Mouse (Mus musculus) spleen, adult 2 months (tissue): ENCODE results near the gene Zp3. TPM values are rescaled to one million over a fixed set of nuclear protein-coding genes. Genes with fewer than 3 reads are reported as not detected.

Source experiments
- DNase-seq, 2 experiments: peaks; one replicate each; pipeline versions ENCODE4 v3.0.0 to v3.0.0-alpha.2; 2012 to 2021; ENCODE audit warnings: low spot score in 2 of 2, low read depth in 1 of 2
- H3K27ac ChIP-seq: fragments of 200-500 bp; 2 replicates; pipeline ENCODE4 v1.5.1; 2012; ENCODE audit warnings: low read length, inconsistent platforms; ENCODE audit not compliant: insufficient read depth
- H3K27me3 ChIP-seq: fragments of 200-500 bp; 2 replicates; pipeline ENCODE4 v1.6.1; 2012; ENCODE audit warnings: mild to moderate bottlenecking, moderate library complexity, low read length, inconsistent platforms; ENCODE audit not compliant: control insufficient read depth, insufficient read depth
- H3K36me3 ChIP-seq: fragments of 200-500 bp; 2 replicates; pipeline ENCODE4 v1.6.1; 2012; ENCODE audit warnings: mild to moderate bottlenecking, low read length, inconsistent platforms; ENCODE audit not compliant: control insufficient read depth, insufficient read depth
- H3K4me1 ChIP-seq: fragments of 200-500 bp; 2 replicates; pipeline ENCODE4 v1.6.1; 2011; ENCODE audit warnings: inconsistent platforms; ENCODE audit not compliant: control insufficient read depth, insufficient read depth, insufficient read length
- H3K4me3 ChIP-seq: fragments of 200-500 bp; 2 replicates; pipeline ENCODE4 v1.5.1; 2011; ENCODE audit warnings: mild to moderate bottlenecking, inconsistent platforms; ENCODE audit not compliant: insufficient read depth, insufficient read length; ENCODE audit errors: extremely low read depth
- CTCF ChIP-seq: fragments of 200-500 bp; IDR thresholded peaks from 2 replicates; pipeline ENCODE4 v1.5.1; 2011; ENCODE audit warnings: mild to moderate bottlenecking, inconsistent platforms; ENCODE audit not compliant: insufficient read depth, insufficient read length, insufficient replicate concordance; ENCODE audit errors: extremely low read depth
- POLR2A ChIP-seq: fragments of 200-500 bp; IDR thresholded peaks from 2 replicates; pipeline ENCODE4 v1.6.1; 2011; ENCODE audit warnings: low read depth, low read length, inconsistent platforms
- WGBS: fragments of 180-500 bp; shearing (Covaris S2); methylation state at CpG from one replicate; pipeline ENCODE4 v1.1.7; 2018; 5-methylcytosine and 5-hydroxymethylcytosine counted together
- polyA plus RNA-seq: library from polyadenylated mRNA; depleted of rRNA; stranded (reverse); fragments of >200 nt; gene quantifications from 2 replicates; pipeline ENCODE4 v1.2.3, GENCODE M21; 2012

The Zp3 gene
- polyA plus RNA-seq, 1 experiment: not detected

GRCm38 (mm10) chr5:136002751-136003151 is 22.9 kb downstream of the Zp3 start:
- H3K4me3 ChIP-seq: no peak overlapping the region
- TF ChIP-seq POLR2A: no peak
- no peak for TF ChIP-seq CTCF
- no peak for DNase-seq
- H3K27ac ChIP-seq: no peak overlapping the region
- WGBS: 35% methylated on average over 3 of the region's 3 CpGs
- peaks cover 12% of the 10 kb centered on the region for H3K36me3 ChIP-seq
- no peaks in the 10 kb centered on the region; the same call in 1 of the 2 replicates for H3K4me1 ChIP-seq
- H3K27me3 ChIP-seq: no peaks in the 10 kb centered on the region

GRCm38 (mm10) chr5:136004537-136004936 is 24.6 kb downstream of the Zp3 start:
- Histone ChIP-seq H3K4me1 (peaks cover 2% of the 10 kb centered on the region; the same call in 1 of the 2 replicates), H3K36me3 (peaks cover 3% of the 10 kb centered on the region), H3K4me3 (no peak overlapping the region), H3K27ac (no peak overlapping the region), H3K27me3 (no peaks in the 10 kb centered on the region)
- no peak for DNase-seq
- 87% methylated on average over 4 of the region's 4 CpGs for WGBS
- TF ChIP-seq CTCF (no peak), POLR2A (no peak)

GRCm38 (mm10) chr5:136007745-136008144 is 27.8 kb downstream of the Zp3 start:
- Histone ChIP-seq H3K4me1 (peaks cover 2% of the 10 kb centered on the region; the same call in 1 of the 2 replicates), H3K27me3 (no peaks in the 10 kb centered on the region), H3K36me3 (peaks cover 19% of the 10 kb centered on the region), H3K27ac (no peak overlapping the region), H3K4me3 (no peak overlapping the region)
- WGBS: 73% methylated on average over 7 of the region's 7 CpGs
- no peak for TF ChIP-seq CTCF
- TF ChIP-seq POLR2A: no peak
- no peak for DNase-seq

- 91% methylated on average over 10 of the region's 10 CpGs for WGBS
- no peaks in the 10 kb centered on the region for H3K27me3 ChIP-seq
- no peak overlapping the region for H3K4me3 ChIP-seq
- TF ChIP-seq POLR2A: no peak
- TF ChIP-seq CTCF: no peak
- H3K36me3 ChIP-seq: peaks cover 18% of the 10 kb centered on the region
- no peak for DNase-seq
- H3K27ac ChIP-seq: no peak overlapping the region
- no peaks in the 10 kb centered on the region for H3K4me1 ChIP-seq
Measured at GRCm38 (mm10) chr5:136014877-136015276, 35.0 kb downstream of the Zp3 start.

GRCm38 (mm10) chr5:136015586-136015985 is 35.7 kb downstream of the Zp3 start:
- no peak for TF ChIP-seq CTCF
- TF ChIP-seq POLR2A: no peak
- no peaks in the 10 kb centered on the region for H3K4me1 ChIP-seq
- no peak overlapping the region for H3K4me3 ChIP-seq
- H3K36me3 ChIP-seq: peaks cover 14% of the 10 kb centered on the region
- WGBS: 87% methylated on average over 10 of the region's 10 CpGs
- no peaks in the 10 kb centered on the region for H3K27me3 ChIP-seq
- DNase-seq: no peak
- no peak overlapping the region for H3K27ac ChIP-seq

- no peaks in the 10 kb centered on the region for H3K4me1 ChIP-seq
- no peaks in the 10 kb centered on the region for H3K27me3 ChIP-seq
- TF ChIP-seq POLR2A: no peak
- no peak for TF ChIP-seq CTCF
- no peak overlapping the region for H3K27ac ChIP-seq
- DNase-seq: no peak
- no peak overlapping the region for H3K4me3 ChIP-seq
- 74% methylated on average over 10 of the region's 10 CpGs for WGBS
- H3K36me3 ChIP-seq: peaks cover 13% of the 10 kb centered on the region
Measured at GRCm38 (mm10) chr5:136016014-136016876, 36.3 kb downstream of the Zp3 start.

GRCm38 (mm10) chr5:136017262-136017661 is 37.4 kb downstream of the Zp3 start:
- TF ChIP-seq CTCF (no peak), POLR2A (no peak)
- no peak for DNase-seq
- Histone ChIP-seq H3K27ac (no peak overlapping the region), H3K4me1 (no peaks in the 10 kb centered on the region), H3K27me3 (no peaks in the 10 kb centered on the region), H3K4me3 (no peak overlapping the region), H3K36me3 (peaks cover 10% of the 10 kb centered on the region)
- WGBS: 85% methylated on average over 6 of the region's 6 CpGs
